Mouse (Mus musculus): ENCODE results near the gene Map7d1. TPM values are rescaled to one million over a fixed set of nuclear protein-coding genes. Genes with fewer than 3 reads are reported as not detected.
A peak's percentile ranks its signal among the peaks of the same experiment; 100 is the strongest.

The Map7d1 gene
- total RNA-seq, 2 experiments from 2014 or later: 64.1 to 70.7 TPM

- DNase-seq (ENCODE audit: low spot score in 2 of 2): no peak
These were observed 17.6 kb upstream of the Map7d1 start for GRCm38 (mm10) chr4:126273753-126274152.

- no peak for DNase-seq (ENCODE audit: low spot score in 2 of 2)
These were observed 13.1 kb upstream of the Map7d1 start for GRCm38 (mm10) chr4:126269292-126269691.

- peak; percentile 97 to 99 for DNase-seq (ENCODE audit: low spot score in 2 of 2)
These were observed 6.1 kb upstream of the Map7d1 start, which contains the start of gene Trappc3 for GRCm38 (mm10) chr4:126262119-126262807. Trappc3 (plus strand) TSS chr4:126262325.

GRCm38 (mm10) chr4:126261675-126262074, 5.5 kb upstream of the Map7d1 start:
- DNase-seq (ENCODE audit: low spot score in 2 of 2): no peak

- no peak for DNase-seq (ENCODE audit: low spot score in 2 of 2)
These were observed 5.1 kb upstream of the Map7d1 start for GRCm38 (mm10) chr4:126261266-126261665.

GRCm38 (mm10) chr4:126260520-126261201, 4.5 kb upstream of the Map7d1 start:
- DNase-seq (ENCODE audit: low spot score in 2 of 2): peak; percentile 39 to 70

GRCm38 (mm10) chr4:126259523-126260160, 3.5 kb upstream of the Map7d1 start:
- DNase-seq (ENCODE audit: low spot score in 2 of 2): peak in 1 of 2 experiments; percentile 50

GRCm38 (mm10) chr4:126259063-126259462, 2.9 kb upstream of the Map7d1 start:
- no peak for DNase-seq (ENCODE audit: low spot score in 2 of 2)

- DNase-seq (ENCODE audit: low spot score in 2 of 2): no peak
These were observed 1.1 kb upstream of the Map7d1 start for GRCm38 (mm10) chr4:126256967-126257881.

- DNase-seq (ENCODE audit: low spot score in 2 of 2): no peak
These were observed 786 bp downstream of the Map7d1 start for GRCm38 (mm10) chr4:126255113-126256001.

GRCm38 (mm10) chr4:126254315-126255112, 1.6 kb downstream of the Map7d1 start:
- no peak for DNase-seq (ENCODE audit: low spot score in 2 of 2)

- no peak for DNase-seq (ENCODE audit: low spot score in 2 of 2)
These were observed 2.4 kb downstream of the Map7d1 start for GRCm38 (mm10) chr4:126253637-126254272.

- DNase-seq (ENCODE audit: low spot score in 2 of 2): no peak
These were observed 3.5 kb downstream of the Map7d1 start for GRCm38 (mm10) chr4:126252411-126253237.

GRCm38 (mm10) chr4:126251655-126252254, 4.4 kb downstream of the Map7d1 start:
- no peak for DNase-seq (ENCODE audit: low spot score in 2 of 2)

GRCm38 (mm10) chr4:126250659-126251058, 5.5 kb downstream of the Map7d1 start:
- no peak for DNase-seq (ENCODE audit: low spot score in 2 of 2)

- DNase-seq (ENCODE audit: low spot score in 2 of 2): no peak
These were observed 7.8 kb downstream of the Map7d1 start for GRCm38 (mm10) chr4:126248261-126248868.
